Mouse (Mus musculus) small intestine, adult 2 months (tissue): ENCODE results near the gene Thrap3.

Source experiments
- CTCF ChIP-seq: fragments of 200-500 bp; IDR thresholded peaks from 2 replicates; pipeline ENCODE4 v1.5.1; 2012; ENCODE audit warnings: low read depth, mild to moderate bottlenecking, control low read depth, inconsistent platforms, low read length, moderate library complexity, mixed read lengths; ENCODE audit not compliant: insufficient replicate concordance, insufficient read length; ENCODE audit errors: extremely low read depth
- POLR2A ChIP-seq: fragments of 200-500 bp; IDR thresholded peaks from 2 replicates; pipeline ENCODE4 v1.6.1; 2012; ENCODE audit warnings: low read depth, mild to moderate bottlenecking, control low read depth, inconsistent platforms, low read length, moderate library complexity

GRCm38 (mm10) chr4:126155183-126155582, 47.4 kb downstream of the Thrap3 start:
- TF ChIP-seq POLR2A (no peak), CTCF (no peak)
